Mouse (Mus musculus) CH12.LX (cell line): ENCODE measurements at regions not wholly inside any gene's neighbourhood (a gene's known extent, or its start where the extent isn't known, plus 50 kb on each side); places are given as distances from the start of the nearest gene placed in this dataset.

Source experiments
- DNase-seq: peaks from one replicate; pipeline ENCODE4 v3.0.0-alpha.2; 2013; ENCODE audit errors: extremely low read depth
- H3K27ac ChIP-seq: 2 replicates; pipeline ENCODE4 v1.5.1; 2012; ENCODE audit warnings: low read depth, mild to moderate bottlenecking, control low read depth, moderate library complexity; ENCODE audit not compliant: insufficient read depth
- H3K27me3 ChIP-seq: replicated peaks from 2 replicates; pipeline ENCODE3; 2012; ENCODE audit warnings: inconsistent platforms
- H3K36me3 ChIP-seq, 2 experiments: replicated peaks in 1 of 2; 2 replicates each; pipeline versions ENCODE3 to v1.6.1; 2012; ENCODE audit warnings: inconsistent platforms in 1 of 2, low read length in 1 of 2, mild to moderate bottlenecking in 1 of 2, mixed read lengths in 1 of 2, moderate library complexity in 1 of 2; ENCODE audit not compliant: control insufficient read depth in 1 of 2, insufficient read depth in 1 of 2
- H3K4me1 ChIP-seq, 2 experiments: 2 replicates each; pipeline ENCODE4 v1.6.1; 2012; ENCODE audit warnings: inconsistent platforms in 1 of 2, moderate library complexity in 1 of 2; ENCODE audit not compliant: insufficient read depth in 2 of 2, control insufficient read depth in 1 of 2
- H3K4me2 ChIP-seq: 2 replicates; pipeline ENCODE4 v1.6.1; 2012; ENCODE audit warnings: low read depth, mild to moderate bottlenecking, control low read depth; ENCODE audit not compliant: poor library complexity, insufficient read depth, severe bottlenecking
- H3K4me3 ChIP-seq, 3 experiments: fragments of 150-350 bp in 1 of 3; sonication (generic) in 1 of 3; replicated peaks in 1 of 3; 2 replicates each; pipeline versions ENCODE3 to v1.5.1; 2011 to 2012; ENCODE audit warnings: low read depth in 2 of 3, low read length in 2 of 3, mild to moderate bottlenecking in 2 of 3, moderate library complexity in 2 of 3, control low read depth in 1 of 3, improper control_type of control experiment in 1 of 3, inconsistent platforms in 1 of 3, mixed read lengths in 1 of 3; ENCODE audit not compliant: poor library complexity in 1 of 3
- H3K79me2 ChIP-seq: replicated peaks from 2 replicates; pipeline ENCODE4 v1.6.1; 2012; ENCODE audit warnings: mild to moderate bottlenecking, moderate library complexity; ENCODE audit not compliant: control insufficient read depth, poor library complexity, insufficient read depth, severe bottlenecking; ENCODE audit errors: extremely low read depth
- H3K9ac ChIP-seq: 2 replicates; pipeline ENCODE4 v1.6.1; 2012; ENCODE audit warnings: low read depth, mild to moderate bottlenecking, control low read depth, moderate library complexity; ENCODE audit not compliant: insufficient read depth
- H3K9me3 ChIP-seq: replicated peaks from 2 replicates; pipeline ENCODE3; 2012; ENCODE audit warnings: low read length, inconsistent platforms, mixed read lengths
- BHLHE40 ChIP-seq: IDR thresholded peaks from 2 replicates; pipeline ENCODE4 v1.6.1; 2011; ENCODE audit warnings: mild to moderate bottlenecking, low read depth, low read length, improper control_type of control experiment
- CHD2 ChIP-seq: IDR thresholded peaks from 2 replicates; pipeline ENCODE4 v1.6.1; 2011; ENCODE audit warnings: low read length, improper control_type of control experiment
- E2F4 ChIP-seq: IDR thresholded peaks from 2 replicates; pipeline ENCODE4 v1.6.1; 2011; ENCODE audit warnings: low read depth, low read length, improper control_type of control experiment; ENCODE audit not compliant: insufficient replicate concordance
- EP300 ChIP-seq: IDR thresholded peaks from 2 replicates; pipeline ENCODE4 v1.6.1; 2011; ENCODE audit warnings: low read length, improper control_type of control experiment
- IRF4 ChIP-seq: IDR thresholded peaks from 2 replicates; pipeline ENCODE4 v1.6.1; 2014; ENCODE audit warnings: low read depth, mild to moderate bottlenecking, inconsistent platforms, low read length, improper control_type of control experiment
- JUN ChIP-seq: IDR thresholded peaks from 2 replicates; pipeline ENCODE4 v1.6.1; 2011; ENCODE audit warnings: low read depth, mild to moderate bottlenecking, low read length, improper control_type of control experiment, moderate library complexity; ENCODE audit not compliant: insufficient read depth
- JUND ChIP-seq: conservative IDR thresholded peaks from 2 replicates; pipeline ENCODE4 v1.6.1; 2011; ENCODE audit warnings: low read depth, low read length, improper control_type of control experiment
- MEF2A ChIP-seq: IDR thresholded peaks from 2 replicates; pipeline ENCODE4 v1.6.1; 2014; ENCODE audit warnings: low read depth, mild to moderate bottlenecking, inconsistent platforms, low read length, improper control_type of control experiment, borderline replicate concordance
- MYC ChIP-seq: IDR thresholded peaks from 2 replicates; pipeline ENCODE4 v1.6.1; 2011; ENCODE audit warnings: low read depth, mild to moderate bottlenecking, improper control_type of control experiment, low read length
- NRF1 ChIP-seq: IDR thresholded peaks from 2 replicates; pipeline ENCODE4 v1.6.1; 2014; ENCODE audit warnings: low read depth, mild to moderate bottlenecking, inconsistent platforms, low read length, improper control_type of control experiment, moderate library complexity
- PAX5 ChIP-seq: IDR thresholded peaks from 2 replicates; pipeline ENCODE4 v1.6.1; 2012; ENCODE audit warnings: low read length, inconsistent platforms, mixed read lengths
- POLR2A ChIP-seq: IDR thresholded peaks from 2 replicates; pipeline ENCODE4 v1.6.1; 2011; ENCODE audit warnings: low read depth, mild to moderate bottlenecking, improper control_type of control experiment, low read length
- RAD21 ChIP-seq: IDR thresholded peaks from 2 replicates; pipeline ENCODE4 v1.6.1; 2011; ENCODE audit warnings: low read depth, mild to moderate bottlenecking, low read length, improper control_type of control experiment, moderate library complexity
- RCOR1 ChIP-seq: conservative IDR thresholded peaks from 2 replicates; pipeline ENCODE4 v1.6.1; 2012; ENCODE audit warnings: low read depth, mild to moderate bottlenecking, inconsistent platforms, low read length, improper control_type of control experiment
- UBTF ChIP-seq: IDR thresholded peaks from 2 replicates; pipeline ENCODE4 v1.6.1; 2012; ENCODE audit warnings: low read depth, mild to moderate bottlenecking, inconsistent platforms, low read length, improper control_type of control experiment, moderate library complexity
- USF1 ChIP-seq: IDR thresholded peaks from 2 replicates; pipeline ENCODE4 v1.6.1; 2014; ENCODE audit warnings: low read depth, mild to moderate bottlenecking, inconsistent platforms, low read length, improper control_type of control experiment
- ZKSCAN1 ChIP-seq: IDR thresholded peaks from 2 replicates; pipeline ENCODE4 v1.6.1; 2012; ENCODE audit warnings: low read depth, inconsistent platforms, low read length, improper control_type of control experiment, borderline replicate concordance
- ZNF384 ChIP-seq: IDR thresholded peaks from 2 replicates; pipeline ENCODE4 v1.6.1; 2012; ENCODE audit warnings: low read depth, low read length, improper control_type of control experiment, inconsistent platforms
- dilution Hi-C: fragments of 300-500 bp; cut with MboI; formaldehyde crosslinking; loops from 2 replicates; pipeline ENCODE4 v1.14.3; 2020; ENCODE audit warnings: low sequenced_read_pairs; ENCODE audit not compliant: extremely low pct_unique_long_range_greater_than_20kb, extremely low pct_ligation_motif_present
- in situ Hi-C: fragments of 300-500 bp; cut with MboI; formaldehyde crosslinking; loops from 3 replicates; pipeline ENCODE4 v1.14.3; 2019; ENCODE audit warnings: low sequenced_read_pairs, low pct_ligation_motif_present, low pct_unique_long_range_greater_than_20kb, mixed read lengths

DNA sequence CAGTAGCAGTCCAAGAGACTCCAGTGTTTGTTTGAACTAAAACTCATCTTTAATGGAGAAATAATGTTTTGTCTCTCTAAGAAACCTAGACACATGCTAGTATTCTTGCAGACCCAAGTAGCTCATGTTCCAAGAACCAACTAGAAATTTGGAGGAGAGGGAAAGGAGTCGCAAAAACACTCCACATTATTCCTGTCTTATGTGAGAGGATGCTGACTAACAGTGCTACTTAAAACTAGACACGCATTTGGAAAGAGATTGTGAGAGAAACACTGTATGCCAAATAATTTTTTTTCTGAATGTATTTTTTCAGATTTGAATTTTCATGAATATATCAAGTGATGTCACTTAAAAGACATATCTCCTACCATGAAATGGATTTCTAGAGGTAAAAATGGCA, 698.3 kb upstream of the Cntn5 start:
- dilution Hi-C loops: no loop called here
- H3K79me2 ChIP-seq: no peaks in the 10 kb centered on the region
- H3K9ac ChIP-seq: no peak overlapping the region
- no peaks in the 10 kb centered on the region for H3K27me3 ChIP-seq
- no peak for DNase-seq
- no peaks in the 10 kb centered on the region for H3K4me1 ChIP-seq
- TF ChIP-seq IRF4: no peak
- no peak for TF ChIP-seq E2F4
- TF ChIP-seq MYC: no peak
- TF ChIP-seq POLR2A: no peak
- TF ChIP-seq RAD21: no peak
- no peak for TF ChIP-seq ZNF384
- no peak for TF ChIP-seq CHD2
- no peak for TF ChIP-seq JUN
- TF ChIP-seq USF1: no peak
- H3K27ac ChIP-seq: no peak overlapping the region
- no peak overlapping the region for H3K4me2 ChIP-seq
- in situ Hi-C loops: no loop called here
- no peaks in the 10 kb centered on the region for H3K36me3 ChIP-seq
- no peak overlapping the region for H3K4me3 ChIP-seq
- H3K9me3 ChIP-seq: no peaks in the 10 kb centered on the region

DNA sequence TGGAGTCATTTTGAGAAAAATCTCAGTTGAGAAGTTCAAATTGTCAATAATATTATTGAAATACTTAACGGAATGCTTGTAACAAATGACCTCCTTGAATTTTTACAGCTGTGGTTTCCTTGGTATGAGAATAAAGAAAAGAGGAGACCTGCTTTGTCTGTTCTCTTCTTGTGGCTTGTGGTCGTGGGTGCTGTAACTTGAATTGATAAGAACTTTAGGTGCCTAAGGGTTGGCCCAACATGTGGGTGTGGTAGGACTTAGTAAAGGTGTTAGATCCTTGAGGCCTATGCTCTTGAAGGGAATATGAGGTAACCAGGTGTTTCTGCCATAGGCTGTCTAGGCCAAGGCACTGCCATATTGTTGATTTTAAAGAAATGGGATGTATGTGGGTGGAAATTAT, 674.4 kb upstream of the Cntn5 start:
- H3K27ac ChIP-seq: no peak overlapping the region
- H3K36me3 ChIP-seq: no peaks in the 10 kb centered on the region
- no peaks in the 10 kb centered on the region for H3K27me3 ChIP-seq
- H3K4me3 ChIP-seq: no peak overlapping the region
- dilution Hi-C loops: no loop called here
- H3K9me3 ChIP-seq: no peaks in the 10 kb centered on the region
- TF ChIP-seq PAX5: no peak
- no peak for TF ChIP-seq ZNF384
- no peak for TF ChIP-seq UBTF
- no peak for TF ChIP-seq POLR2A
- TF ChIP-seq NRF1: no peak
- no peak for TF ChIP-seq MEF2A
- no peak for TF ChIP-seq BHLHE40
- no peak for TF ChIP-seq EP300
- TF ChIP-seq CHD2: no peak
- no peaks in the 10 kb centered on the region for H3K4me1 ChIP-seq
- in situ Hi-C loops: no loop called here
- no peak overlapping the region for H3K9ac ChIP-seq
- DNase-seq: no peak
- H3K4me2 ChIP-seq: no peak overlapping the region
- no peaks in the 10 kb centered on the region for H3K79me2 ChIP-seq

DNA sequence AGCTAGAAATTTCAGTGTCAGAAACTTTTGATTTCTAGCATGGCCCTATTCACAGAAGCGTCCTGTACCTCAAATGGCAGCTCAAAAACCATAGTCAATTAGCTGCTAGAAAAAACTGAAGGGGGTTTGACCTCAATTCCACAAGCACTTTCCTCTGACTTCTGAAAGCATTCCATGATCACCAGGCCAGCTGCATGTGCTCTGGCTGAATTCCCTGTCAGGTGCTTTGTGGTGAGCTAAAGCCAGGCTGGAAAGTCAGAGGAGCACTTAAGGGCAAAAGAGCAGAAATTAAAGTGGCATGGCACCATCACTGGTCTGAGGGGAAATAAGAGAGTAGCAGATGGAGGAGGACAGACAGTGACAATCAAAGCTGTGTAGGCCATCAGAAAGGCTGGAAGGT, 658.3 kb upstream of the Cntn5 start:
- Histone ChIP-seq H3K4me1 (no peaks in the 10 kb centered on the region), H3K9ac (no peak overlapping the region), H3K4me2 (no peak overlapping the region), H3K4me3 (no peak overlapping the region), H3K79me2 (no peaks in the 10 kb centered on the region), H3K27me3 (no peaks in the 10 kb centered on the region), H3K36me3 (no peaks in the 10 kb centered on the region), H3K27ac (no peak overlapping the region), H3K9me3 (no peaks in the 10 kb centered on the region)
- TF ChIP-seq RCOR1: no peak
- no peak for TF ChIP-seq ZKSCAN1
- TF ChIP-seq JUND: no peak
- no peak for TF ChIP-seq EP300
- in situ Hi-C loops: no loop called here
- dilution Hi-C loops: no loop called here
- DNase-seq: no peak
